Mouse (Mus musculus): ENCODE measurements around the gene Dcaf1.

DNA sequence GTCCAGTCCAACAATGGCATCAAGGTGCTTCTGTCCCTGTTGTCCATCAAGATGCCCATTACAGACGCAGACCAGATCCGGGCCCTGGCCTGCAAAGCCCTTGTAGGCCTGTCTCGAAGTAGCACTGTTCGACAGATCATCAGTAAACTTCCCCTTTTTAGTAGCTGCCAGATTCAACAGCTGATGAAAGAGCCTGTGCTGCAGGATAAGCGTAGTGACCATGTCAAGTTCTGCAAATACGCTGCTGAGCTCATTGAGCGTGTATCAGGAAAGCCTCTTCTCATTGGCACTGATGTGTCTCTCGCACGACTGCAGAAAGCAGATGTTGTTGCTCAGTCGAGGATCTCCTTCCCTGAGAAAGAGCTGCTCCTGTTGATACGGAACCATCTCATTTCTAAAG lies 36.4 kb downstream of the Dcaf1 start:
- TF ChIP-seq POLR2A (IDR thresholded peaks at IDR 0.05; ENCODE audit: extremely low read depth, insufficient read depth, low read length): no peak
- no peak for TF ChIP-seq CTCF (IDR thresholded peaks at IDR 0.05; ENCODE audit: low read depth, low read length)
